Mouse (Mus musculus) heart, embryonic 16.5 days (tissue): ENCODE measurements around the gene Ppfia2. TPM values are rescaled to one million over a fixed set of nuclear protein-coding genes. Genes with fewer than 3 reads are reported as not detected.

Source experiments
- ATAC-seq: fragments of 200-750 bp; cut with Nextera tagmentation; replicated peaks from 2 replicates; pipeline ENCODE4 v1.8.0; 2017; ENCODE audit warnings: moderate number of reproducible peaks; ENCODE audit not compliant: insufficient read depth, low FRiP score; ENCODE audit errors: extremely low read depth
- H3K27ac ChIP-seq: fragments of 300-500 bp; sonication (generic); 2 replicates; pipeline ENCODE4 v1.5.1; 2014; ENCODE audit warnings: mild to moderate bottlenecking, low read length, control low read depth, moderate library complexity
- H3K27me3 ChIP-seq: fragments of 300-500 bp; sonication (generic); 2 replicates; pipeline ENCODE4 v1.6.1; 2014; ENCODE audit warnings: low read length, mixed read lengths; ENCODE audit not compliant: control insufficient read depth, insufficient read depth
- H3K36me3 ChIP-seq: fragments of 300-500 bp; sonication (generic); 2 replicates; pipeline ENCODE4 v1.6.1; 2014; ENCODE audit not compliant: control insufficient read depth, insufficient read depth
- H3K4me1 ChIP-seq: fragments of 300-500 bp; sonication (generic); 2 replicates; pipeline ENCODE4 v1.6.1; 2014; ENCODE audit warnings: low read length, mixed read lengths; ENCODE audit not compliant: control insufficient read depth, insufficient read depth
- H3K4me2 ChIP-seq: fragments of 300-500 bp; sonication (generic); 2 replicates; pipeline ENCODE4 v1.6.1; 2014; ENCODE audit warnings: low read depth, mild to moderate bottlenecking, control low read depth, low read length
- H3K4me3 ChIP-seq: fragments of 300-500 bp; sonication (generic); 2 replicates; pipeline ENCODE4 v1.5.1; 2014; ENCODE audit warnings: mild to moderate bottlenecking, control low read depth, low read length
- H3K9ac ChIP-seq: fragments of 300-500 bp; sonication (generic); 2 replicates; pipeline ENCODE4 v1.6.1; 2014; ENCODE audit warnings: low read length, control low read depth
- H3K9me3 ChIP-seq: fragments of 300-500 bp; sonication (generic); replicated peaks from 2 replicates; pipeline ENCODE4 v1.6.1; 2016; ENCODE audit warnings: low read length; ENCODE audit not compliant: control insufficient read depth
- WGBS: fragments of 180-500 bp; shearing (Covaris S2); extraction: QIAGEN DNeasy Blood & Tissue Kit; methylation state at CpG from one replicate; pipeline ENCODE4 v1.1.7; 2014; 5-methylcytosine and 5-hydroxymethylcytosine counted together
- polyA plus RNA-seq: library from polyadenylated mRNA; unstranded; fragments of >200 nt; fragmentation: Nextera tagmentation; extraction: Ambion mirVana; gene quantifications from 2 replicates; pipeline ENCODE4 v1.2.1, GENCODE M21; 2015

Gene Ppfia2
- polyA plus RNA-seq, 1 experiment from 2014 or later: 0.33 TPM

DNA sequence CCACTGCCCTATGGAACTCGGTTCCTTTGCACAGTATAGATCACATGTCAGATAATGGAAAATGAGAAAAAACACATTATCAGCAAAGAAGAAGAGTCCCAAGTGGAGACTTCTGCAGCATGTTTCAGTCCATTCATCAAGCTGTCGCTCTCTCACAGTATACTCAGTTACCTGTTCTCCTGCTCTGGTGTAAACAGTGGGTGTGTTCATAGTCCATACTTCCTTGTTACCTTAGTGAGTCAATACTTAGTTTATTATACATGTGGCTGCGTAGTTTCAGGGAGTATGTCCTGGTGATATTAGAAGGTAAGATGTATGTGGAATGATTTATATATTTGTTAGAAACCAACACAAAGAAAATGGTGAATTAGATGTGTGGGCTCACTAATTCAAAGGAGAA lies 454.7 kb downstream of the Ppfia2 start:
- Histone ChIP-seq H3K4me2 (no peak overlapping the region), H3K27ac (no peak overlapping the region), H3K4me1 (no peaks in the 10 kb centered on the region), H3K4me3 (no peak overlapping the region), H3K9me3 (no peaks in the 10 kb centered on the region), H3K36me3 (no peaks in the 10 kb centered on the region), H3K27me3 (no peaks in the 10 kb centered on the region), H3K9ac (no peak overlapping the region)
- 75% methylated on average over 3 of the region's 3 CpGs for WGBS
- ATAC-seq: no peak

DNA sequence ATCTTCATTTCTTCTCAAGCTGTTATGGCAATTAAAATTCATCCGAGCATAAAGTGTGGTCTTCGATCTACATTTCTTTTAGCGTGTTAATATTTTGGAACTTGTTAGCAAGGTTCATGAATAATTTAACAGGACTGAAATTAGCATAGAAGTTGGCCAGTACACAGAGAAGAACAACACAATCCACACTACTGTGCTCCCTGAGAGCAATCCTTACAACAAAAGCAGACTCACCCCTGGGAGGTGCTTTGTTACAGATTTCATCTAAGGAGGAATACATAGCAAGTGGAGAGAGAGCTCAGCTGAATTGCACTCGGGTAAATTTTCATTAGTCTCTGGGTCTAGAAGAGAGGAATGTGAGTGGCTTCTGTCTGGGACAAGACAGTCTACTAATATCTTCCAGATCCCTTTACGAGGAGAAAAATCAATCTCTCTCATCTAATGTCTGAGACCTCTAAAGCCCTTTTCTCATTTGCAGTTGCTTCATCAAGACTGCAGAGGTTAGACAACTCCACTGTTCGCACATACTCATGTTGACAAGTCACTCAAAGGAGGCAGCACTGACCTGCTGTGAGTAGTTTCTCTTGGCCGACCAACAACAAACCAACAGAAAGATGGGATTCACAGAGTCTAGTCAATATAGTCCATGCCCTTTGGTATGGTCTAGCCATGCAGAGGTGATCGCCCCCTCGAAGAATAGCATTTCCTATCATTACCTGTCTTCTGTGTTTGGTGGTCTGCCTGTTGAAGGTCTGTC lies 458.6 kb downstream of the Ppfia2 start:
- ATAC-seq: no peak
- WGBS: 69% methylated on average over 9 of the region's 9 CpGs
- no peak overlapping the region for H3K9ac ChIP-seq

DNA sequence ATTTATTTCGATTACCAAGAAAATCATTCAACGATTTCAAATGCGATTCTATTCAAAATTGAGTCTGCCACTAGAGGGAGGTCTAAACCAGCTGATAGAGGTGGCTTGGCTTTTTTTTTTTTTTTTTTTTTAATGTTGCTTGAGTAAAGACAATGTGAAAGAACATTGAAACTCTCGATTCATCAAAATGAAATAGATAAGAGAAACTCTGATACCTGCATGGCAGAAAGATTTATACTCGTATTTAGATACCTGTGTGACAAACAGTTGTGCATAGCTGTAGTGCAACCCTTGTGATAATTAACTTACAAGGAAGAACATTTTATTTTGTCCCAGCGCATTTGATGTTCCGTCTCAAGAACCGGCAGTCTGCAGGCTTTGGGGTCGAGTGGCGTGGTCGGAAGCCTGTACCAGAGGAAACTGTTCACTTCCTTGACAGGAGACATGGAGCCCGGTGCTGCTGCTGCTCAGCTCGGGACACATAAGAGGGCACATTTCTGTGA lies 462.5 kb downstream of the Ppfia2 start:
- Histone ChIP-seq H3K4me2 (peak overlapping the region; percentile 51), H3K36me3 (no peaks in the 10 kb centered on the region), H3K4me3 (peak overlapping the region; percentile 30), H3K27ac (no peak overlapping the region), H3K9me3 (no peaks in the 10 kb centered on the region), H3K4me1 (no peaks in the 10 kb centered on the region), H3K9ac (peak overlapping the region; percentile 53; the same call in 1 of the 2 replicates), H3K27me3 (no peaks in the 10 kb centered on the region)
- 26% methylated on average over 13 of the region's 13 CpGs for WGBS
- no peak for ATAC-seq

More for the DNA sequence above, 458.6 kb downstream of the Ppfia2 start:
- Histone ChIP-seq H3K27ac (no peak overlapping the region), H3K36me3 (no peaks in the 10 kb centered on the region), H3K4me2 (no peak overlapping the region), H3K4me1 (no peaks in the 10 kb centered on the region), H3K9me3 (no peaks in the 10 kb centered on the region), H3K4me3 (no peak overlapping the region), H3K27me3 (no peaks in the 10 kb centered on the region)

DNA sequence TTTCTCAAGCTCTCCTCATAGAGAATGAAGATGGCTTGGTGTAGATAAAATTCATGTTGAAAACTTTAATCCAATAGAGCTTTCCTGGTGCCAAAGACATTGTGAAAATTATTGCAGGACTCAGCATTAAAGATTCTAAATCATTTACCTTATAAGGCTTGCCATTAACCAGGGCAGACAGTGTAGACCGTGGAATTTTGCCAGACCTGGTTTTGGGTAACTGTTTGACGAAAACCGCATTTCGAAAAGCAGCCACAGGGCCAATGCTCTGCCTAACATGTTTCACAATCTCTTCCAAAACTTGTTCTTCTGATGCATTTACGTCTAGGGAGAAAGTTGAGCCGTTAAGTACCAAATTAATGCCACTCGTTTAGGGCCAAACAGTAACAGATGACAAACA lies 466.9 kb downstream of the Ppfia2 start:
- Histone ChIP-seq H3K4me3 (no peak overlapping the region), H3K4me1 (no peaks in the 10 kb centered on the region), H3K4me2 (no peak overlapping the region), H3K9ac (no peak overlapping the region), H3K36me3 (no peaks in the 10 kb centered on the region), H3K27me3 (no peaks in the 10 kb centered on the region), H3K9me3 (no peaks in the 10 kb centered on the region), H3K27ac (no peak overlapping the region)
- WGBS: 85% methylated on average over 7 of the region's 7 CpGs
- ATAC-seq: no peak

DNA sequence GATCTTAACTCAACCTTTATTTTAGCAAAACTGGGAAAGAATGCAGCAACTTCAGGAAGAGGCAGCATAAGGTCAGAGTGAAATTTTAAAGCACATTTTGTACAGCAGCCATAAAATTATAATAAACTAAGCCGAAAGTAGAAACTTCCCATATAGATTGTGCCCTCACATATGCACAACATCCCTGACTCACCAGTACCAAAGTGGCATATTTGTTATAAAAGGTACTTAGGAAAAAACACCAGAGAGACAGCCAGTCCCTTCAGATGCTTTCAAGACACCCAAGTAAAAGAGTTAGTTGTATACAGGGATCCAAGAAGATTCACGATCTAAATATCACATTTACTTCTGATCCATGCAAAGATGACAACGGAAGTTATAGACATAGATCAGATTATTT lies 468.7 kb downstream of the Ppfia2 start:
- no peak for ATAC-seq
- Histone ChIP-seq H3K4me1 (no peaks in the 10 kb centered on the region), H3K27ac (no peak overlapping the region), H3K9ac (no peak overlapping the region), H3K36me3 (no peaks in the 10 kb centered on the region), H3K9me3 (no peaks in the 10 kb centered on the region), H3K27me3 (no peaks in the 10 kb centered on the region), H3K4me2 (no peak overlapping the region), H3K4me3 (no peak overlapping the region)
- 82% methylated on average over 3 of the region's 3 CpGs for WGBS

DNA sequence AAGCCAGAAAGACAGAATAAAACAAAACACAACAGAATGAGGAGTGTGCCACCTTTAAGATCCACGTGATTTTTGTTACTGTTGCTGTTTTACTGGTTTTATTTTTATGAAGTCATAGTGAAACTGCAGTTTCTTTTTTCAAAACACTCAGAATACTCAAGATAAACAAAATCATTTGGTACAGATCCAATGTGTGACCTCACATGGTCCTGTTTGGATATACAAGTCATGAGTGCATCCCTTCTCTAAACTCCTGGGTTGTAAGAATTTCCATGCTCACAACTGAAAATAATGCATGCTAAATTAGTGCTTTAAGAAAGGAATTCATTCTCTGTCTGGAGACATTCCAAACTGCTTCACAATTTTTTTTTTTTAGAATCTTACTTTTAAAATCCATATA lies 469.3 kb downstream of the Ppfia2 start:
- H3K4me2 ChIP-seq: no peak overlapping the region
- no peaks in the 10 kb centered on the region for H3K36me3 ChIP-seq
- H3K9ac ChIP-seq: no peak overlapping the region
- no peaks in the 10 kb centered on the region for H3K27me3 ChIP-seq
- no peaks in the 10 kb centered on the region for H3K9me3 ChIP-seq
- H3K4me1 ChIP-seq: no peaks in the 10 kb centered on the region
- ATAC-seq: no peak
- 48% methylated on average over 1 of the region's 1 CpGs for WGBS
- no peak overlapping the region for H3K27ac ChIP-seq
- H3K4me3 ChIP-seq: no peak overlapping the region

DNA sequence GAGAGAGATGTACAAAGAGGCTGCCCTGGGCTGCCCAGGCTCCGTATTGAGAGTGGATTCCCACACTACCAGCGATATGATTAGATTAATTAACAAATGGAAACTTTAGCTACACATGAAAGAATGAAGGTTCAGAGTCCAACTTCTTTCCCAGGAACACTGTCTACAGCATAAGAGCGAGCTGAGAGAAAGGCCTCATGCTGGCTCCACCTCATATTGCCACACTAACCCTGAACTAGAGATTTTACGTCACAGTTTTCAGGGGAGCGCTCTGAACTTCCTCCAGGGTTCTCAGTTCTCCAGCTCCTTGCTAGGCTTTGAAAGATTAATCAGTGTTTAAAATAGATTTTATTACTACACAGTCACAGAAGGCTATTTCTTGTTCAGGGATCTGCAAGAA lies 471.2 kb downstream of the Ppfia2 start:
- H3K4me1 ChIP-seq: no peaks in the 10 kb centered on the region
- H3K9me3 ChIP-seq: no peaks in the 10 kb centered on the region
- WGBS: 76% methylated on average over 5 of the region's 5 CpGs
- H3K4me2 ChIP-seq: no peak overlapping the region
- no peak overlapping the region for H3K4me3 ChIP-seq
- no peak overlapping the region for H3K9ac ChIP-seq
- no peaks in the 10 kb centered on the region for H3K27me3 ChIP-seq
- ATAC-seq: no peak
- H3K27ac ChIP-seq: no peak overlapping the region
- no peaks in the 10 kb centered on the region for H3K36me3 ChIP-seq

DNA sequence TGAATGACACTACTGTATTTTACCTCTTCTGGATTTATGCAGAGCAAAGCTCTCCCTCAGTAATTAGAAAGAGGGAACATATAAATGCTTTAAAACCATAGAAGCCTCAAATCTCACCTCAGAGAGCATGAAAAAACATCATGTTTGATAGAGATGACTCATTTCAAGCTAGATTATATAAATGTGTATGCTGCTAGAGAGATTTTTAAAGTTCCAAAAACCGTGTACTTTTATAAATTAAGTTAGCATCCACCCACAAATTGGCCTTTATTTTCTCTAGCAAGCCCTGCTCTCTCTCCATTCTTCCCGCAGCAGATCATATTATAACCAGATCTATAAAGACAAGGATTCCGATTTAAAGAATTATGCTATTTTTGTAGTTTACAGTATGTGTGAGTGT lies 488.9 kb downstream of the Ppfia2 start:
- 71% methylated on average over 3 of the region's 3 CpGs for WGBS
- Histone ChIP-seq H3K27ac (no peak overlapping the region), H3K9me3 (no peaks in the 10 kb centered on the region), H3K4me1 (no peaks in the 10 kb centered on the region), H3K36me3 (no peaks in the 10 kb centered on the region), H3K27me3 (no peaks in the 10 kb centered on the region), H3K4me3 (no peak overlapping the region), H3K9ac (no peak overlapping the region), H3K4me2 (no peak overlapping the region)
- no peak for ATAC-seq

DNA sequence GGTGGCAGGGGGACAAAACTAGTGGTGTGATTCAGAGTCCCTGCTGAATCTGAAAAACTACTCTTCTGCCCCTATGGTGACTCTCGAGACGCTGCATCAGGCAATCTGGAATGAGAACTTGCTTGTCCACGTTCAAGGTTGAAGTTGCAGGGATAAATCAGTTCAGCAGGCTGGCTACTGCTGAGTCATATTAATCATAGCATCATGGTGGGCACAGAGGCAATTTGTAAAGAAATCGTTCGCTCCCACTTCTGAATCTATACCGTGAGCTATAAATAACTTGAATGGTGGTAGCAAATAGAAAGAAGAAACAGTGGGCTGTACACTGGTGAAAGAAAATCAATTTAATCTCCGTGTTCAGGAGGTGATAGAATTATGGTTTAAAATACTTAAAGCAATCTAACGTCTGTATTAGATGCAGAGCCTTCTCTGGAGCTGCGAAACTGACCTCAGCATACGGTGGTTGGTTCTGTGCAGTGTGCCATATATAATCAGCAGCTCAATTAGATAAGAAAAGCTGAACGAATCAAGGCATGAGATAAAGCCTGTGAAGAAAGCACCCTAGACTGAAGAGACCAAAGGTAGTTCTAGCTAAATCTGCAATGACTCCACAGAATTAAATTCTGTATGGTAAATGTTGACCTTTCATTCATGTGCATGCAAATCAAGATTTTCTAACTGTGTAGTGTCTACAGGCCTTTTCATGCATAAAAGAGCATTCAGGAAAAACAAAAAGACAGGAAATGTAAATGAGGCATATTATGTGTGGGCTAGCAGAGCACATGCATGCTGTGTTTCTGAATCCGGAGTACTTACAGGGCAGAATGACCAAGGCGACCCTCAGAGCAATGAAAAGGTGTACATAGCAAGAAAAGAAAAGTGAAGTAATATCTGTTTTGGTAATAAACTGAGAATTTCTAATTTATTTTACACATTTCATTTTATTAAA lies 505.3 kb downstream of the Ppfia2 start:
- Histone ChIP-seq H3K9me3 (no peaks in the 10 kb centered on the region), H3K27me3 (no peaks in the 10 kb centered on the region), H3K4me1 (no peaks in the 10 kb centered on the region), H3K4me2 (no peak overlapping the region), H3K36me3 (no peaks in the 10 kb centered on the region), H3K27ac (no peak overlapping the region), H3K4me3 (no peak overlapping the region), H3K9ac (no peak overlapping the region)
- 62% methylated on average over 13 of the region's 13 CpGs for WGBS
- ATAC-seq: no peak
